Mouse (Mus musculus) forebrain, embryonic 16.5 days (tissue): ENCODE results near the gene Pde5a. TPM values are rescaled to one million over a fixed set of nuclear protein-coding genes. Genes with fewer than 3 reads are reported as not detected.

Source experiments
- ATAC-seq: fragments of 200-750 bp; cut with Nextera tagmentation; 2 replicates; pipeline ENCODE4 v1.8.0; 2017; ENCODE audit warnings: mild to moderate bottlenecking, moderate library complexity
- H3K27ac ChIP-seq: fragments of 300-500 bp; sonication (generic); 2 replicates; pipeline ENCODE4 v1.5.1; 2014; ENCODE audit warnings: low read length, control low read depth
- H3K27me3 ChIP-seq: fragments of 300-500 bp; sonication (generic); replicated peaks from 2 replicates; pipeline ENCODE4 v1.6.1; 2014; ENCODE audit warnings: low read length; ENCODE audit not compliant: control insufficient read depth, insufficient read depth
- H3K36me3 ChIP-seq: fragments of 300-500 bp; sonication (generic); 2 replicates; pipeline ENCODE4 v1.6.1; 2014; ENCODE audit not compliant: control insufficient read depth, insufficient read depth
- H3K4me1 ChIP-seq: fragments of 300-500 bp; sonication (generic); replicated peaks from 2 replicates; pipeline ENCODE4 v1.6.1; 2014; ENCODE audit warnings: low read length; ENCODE audit not compliant: control insufficient read depth, insufficient read depth
- H3K4me2 ChIP-seq: fragments of 300-500 bp; sonication (generic); 2 replicates; pipeline ENCODE4 v1.6.1; 2014; ENCODE audit warnings: mild to moderate bottlenecking, low read length, control low read depth
- H3K4me3 ChIP-seq: fragments of 300-500 bp; sonication (generic); replicated peaks from 2 replicates; pipeline ENCODE4 v1.5.1; 2014; ENCODE audit warnings: mild to moderate bottlenecking, low read length, control low read depth
- H3K9ac ChIP-seq: fragments of 300-500 bp; sonication (generic); replicated peaks from 2 replicates; pipeline ENCODE4 v1.6.1; 2014; ENCODE audit warnings: low read depth, low read length, control low read depth
- H3K9me3 ChIP-seq: fragments of 300-500 bp; sonication (generic); 2 replicates; pipeline ENCODE4 v1.6.1; 2016; ENCODE audit warnings: low read length; ENCODE audit not compliant: control insufficient read depth
- WGBS: fragments of 180-500 bp; shearing (Covaris S2); extraction: QIAGEN DNeasy Blood & Tissue Kit; methylation state at CpG from one replicate; pipeline ENCODE4 v1.1.7; 2014; 5-methylcytosine and 5-hydroxymethylcytosine counted together
- polyA plus RNA-seq: library from polyadenylated mRNA; unstranded; fragments of >200 nt; fragmentation: Nextera tagmentation; extraction: Ambion mirVana; gene quantifications from 2 replicates; pipeline ENCODE4 v1.2.1, GENCODE M21; 2015

Gene Pde5a
- polyA plus RNA-seq, 1 experiment from 2014 or later, result 2.8 TPM

DNA sequence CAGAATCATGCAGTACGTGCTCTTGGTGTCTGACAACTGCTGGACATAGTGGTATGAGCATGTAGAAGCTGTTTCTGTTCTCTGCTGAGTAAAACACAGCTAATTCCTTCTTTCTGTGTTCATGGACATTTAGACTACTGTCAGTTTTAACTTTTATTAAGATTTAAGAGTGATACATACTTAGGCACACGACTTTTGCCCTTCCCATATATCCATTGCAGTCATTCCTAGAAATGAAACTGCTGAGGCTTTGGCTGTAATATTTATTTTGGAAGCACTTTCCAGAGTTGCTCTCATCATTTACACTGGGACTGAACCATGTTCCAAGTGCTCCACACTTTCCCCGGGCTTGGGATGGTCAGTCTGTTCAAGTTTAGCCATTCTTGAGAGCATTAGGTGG lies 18.6 kb upstream of the Pde5a start:
- H3K4me3 ChIP-seq, result no peak overlapping the region
- H3K9ac ChIP-seq, result no peak overlapping the region
- WGBS, result 87% methylated on average over 3 of the region's 3 CpGs
- H3K36me3 ChIP-seq, result no peaks in the 10 kb centered on the region
- no peak for ATAC-seq
- no peak overlapping the region for H3K27ac ChIP-seq
- no peaks in the 10 kb centered on the region for H3K9me3 ChIP-seq
- H3K27me3 ChIP-seq, result no peaks in the 10 kb centered on the region
- H3K4me1 ChIP-seq, result no peaks in the 10 kb centered on the region
- no peak overlapping the region for H3K4me2 ChIP-seq

DNA sequence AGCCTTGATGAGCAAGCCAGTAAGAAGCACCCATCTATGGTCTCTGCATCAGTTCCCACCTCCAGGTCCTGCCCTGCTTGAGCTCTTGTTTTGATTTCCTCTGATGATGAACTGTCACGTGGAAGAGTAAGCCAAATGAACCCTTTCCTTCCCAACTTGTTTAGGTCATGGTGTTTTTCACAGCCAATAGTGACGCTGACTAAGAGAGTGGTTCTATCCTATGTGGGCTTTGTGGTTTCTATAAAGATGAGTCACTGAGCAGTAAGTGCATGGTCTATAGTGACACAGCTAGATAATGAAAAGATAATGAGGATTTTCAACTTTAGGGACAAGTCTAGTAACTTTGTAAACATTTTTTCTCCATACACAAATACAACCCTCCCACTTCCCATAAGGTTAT lies 10.1 kb upstream of the Pde5a start:
- no peaks in the 10 kb centered on the region for H3K36me3 ChIP-seq
- 87% methylated on average over 2 of the region's 2 CpGs for WGBS
- H3K27ac ChIP-seq, result no peak overlapping the region
- H3K9me3 ChIP-seq, result no peaks in the 10 kb centered on the region
- H3K4me1 ChIP-seq, result no peaks in the 10 kb centered on the region
- no peak overlapping the region for H3K4me2 ChIP-seq
- no peak overlapping the region for H3K9ac ChIP-seq
- no peaks in the 10 kb centered on the region for H3K27me3 ChIP-seq
- no peak overlapping the region for H3K4me3 ChIP-seq
- no peak for ATAC-seq

DNA sequence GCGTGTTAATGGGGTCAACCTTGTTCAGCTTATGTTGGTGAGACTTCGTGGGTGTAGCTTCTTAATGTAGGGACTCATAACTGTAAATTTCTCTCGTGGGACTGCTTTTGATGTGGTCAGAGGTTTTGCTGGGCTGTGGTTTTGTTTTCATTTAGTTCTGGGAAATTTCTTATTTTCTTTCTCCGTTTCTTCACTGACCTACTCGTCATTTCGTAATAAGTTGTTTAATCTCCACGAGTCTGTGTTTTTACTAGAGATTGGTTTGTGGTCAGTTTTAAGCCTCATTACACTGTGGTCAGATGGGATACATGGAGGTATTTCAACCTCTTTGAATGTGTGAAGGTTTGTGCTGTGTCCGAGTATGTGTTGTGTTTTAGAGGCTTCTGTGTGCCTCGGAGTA lies 7.2 kb upstream of the Pde5a start:
- Histone ChIP-seq H3K27ac (no peak overlapping the region), H3K27me3 (no peaks in the 10 kb centered on the region)

DNA sequence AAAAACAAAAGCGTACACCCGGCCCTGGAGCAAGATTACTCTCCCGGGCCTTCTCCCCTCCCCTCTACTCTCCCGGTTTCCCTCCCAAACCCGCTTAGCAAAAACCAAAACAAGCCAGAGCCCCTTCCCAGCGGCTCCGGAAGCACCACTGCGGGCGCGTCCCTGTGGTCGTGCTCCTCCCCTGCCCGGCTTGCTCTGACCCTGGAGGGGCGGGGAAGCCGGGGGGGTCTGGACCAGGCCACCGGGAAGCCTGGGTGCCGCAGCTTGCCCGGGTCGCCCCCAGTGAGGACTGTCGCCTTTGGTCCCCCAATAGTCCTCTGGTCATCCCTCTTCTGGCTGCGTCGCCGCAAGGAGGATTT lies 833 bp downstream of the Pde5a start:
- Histone ChIP-seq H3K27me3 (no peaks in the 10 kb centered on the region), H3K4me2 (peak overlapping the region; percentile 95), H3K4me3 (peak overlapping the region; percentile 77), H3K27ac (peak overlapping the region; percentile 87), H3K9me3 (no peaks in the 10 kb centered on the region), H3K36me3 (no peaks in the 10 kb centered on the region), H3K4me1 (peaks cover 11% of the 10 kb centered on the region), H3K9ac (peak overlapping the region; percentile 95)
- peak; percentile 65 for ATAC-seq
- under 1% methylated on average over 21 of the region's 22 CpGs for WGBS

More for the DNA sequence above, 7.2 kb upstream of the Pde5a start:
- Histone ChIP-seq H3K4me1 (no peaks in the 10 kb centered on the region), H3K36me3 (no peaks in the 10 kb centered on the region), H3K9ac (no peak overlapping the region), H3K4me3 (no peak overlapping the region), H3K9me3 (no peaks in the 10 kb centered on the region), H3K4me2 (no peak overlapping the region)
- WGBS, result 85% methylated on average over 9 of the region's 9 CpGs
- ATAC-seq, result no peak

DNA sequence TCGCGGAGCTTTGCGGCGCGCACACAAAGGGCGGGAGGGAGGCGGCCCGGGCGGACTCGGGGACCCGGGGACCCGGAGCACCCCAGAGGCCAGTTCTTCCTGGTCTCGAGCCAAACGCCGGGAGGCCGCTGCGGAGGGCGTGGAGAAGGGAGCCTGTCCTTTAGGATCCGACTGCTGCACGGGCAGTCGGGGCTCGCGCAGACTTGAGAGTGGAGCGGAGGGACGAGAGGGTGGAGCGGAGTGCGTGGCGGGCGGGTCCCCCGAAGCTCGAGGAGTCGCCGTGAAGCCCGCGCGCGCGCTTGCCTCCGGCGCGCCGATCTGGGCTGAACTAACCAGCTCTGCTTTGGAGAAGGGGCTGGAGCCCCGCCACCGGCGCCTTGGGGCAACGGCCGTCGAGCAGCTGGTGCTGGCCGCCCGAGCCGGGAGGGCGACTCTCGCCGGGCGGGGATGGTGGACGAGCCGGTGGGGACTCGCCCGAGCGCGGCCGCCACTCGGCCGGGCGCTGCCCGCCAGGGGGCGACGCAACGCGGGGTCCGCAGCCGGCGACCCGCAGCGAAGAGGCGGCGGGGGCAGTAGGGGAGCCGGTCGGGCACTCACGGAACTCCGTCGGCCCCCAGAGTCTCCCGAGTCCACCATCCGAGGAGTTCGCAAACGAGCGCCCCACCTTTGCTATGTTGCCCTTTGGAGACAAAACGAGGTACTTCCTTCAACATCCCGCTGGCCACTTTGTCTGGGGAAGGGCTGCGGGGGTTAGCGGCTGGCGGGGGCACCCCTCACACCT lies 1.4 kb downstream of the Pde5a start:
- Histone ChIP-seq H3K4me2 (peak overlapping the region; percentile 95), H3K4me1 (peaks cover 11% of the 10 kb centered on the region), H3K9me3 (no peaks in the 10 kb centered on the region), H3K9ac (peak overlapping the region; percentile 95), H3K36me3 (no peaks in the 10 kb centered on the region), H3K4me3 (peak overlapping the region; percentile 77), H3K27ac (peak overlapping the region; percentile 87), H3K27me3 (no peaks in the 10 kb centered on the region)
- ATAC-seq, result peak; percentile 83
- under 1% methylated on average over 86 of the region's 92 CpGs for WGBS

DNA sequence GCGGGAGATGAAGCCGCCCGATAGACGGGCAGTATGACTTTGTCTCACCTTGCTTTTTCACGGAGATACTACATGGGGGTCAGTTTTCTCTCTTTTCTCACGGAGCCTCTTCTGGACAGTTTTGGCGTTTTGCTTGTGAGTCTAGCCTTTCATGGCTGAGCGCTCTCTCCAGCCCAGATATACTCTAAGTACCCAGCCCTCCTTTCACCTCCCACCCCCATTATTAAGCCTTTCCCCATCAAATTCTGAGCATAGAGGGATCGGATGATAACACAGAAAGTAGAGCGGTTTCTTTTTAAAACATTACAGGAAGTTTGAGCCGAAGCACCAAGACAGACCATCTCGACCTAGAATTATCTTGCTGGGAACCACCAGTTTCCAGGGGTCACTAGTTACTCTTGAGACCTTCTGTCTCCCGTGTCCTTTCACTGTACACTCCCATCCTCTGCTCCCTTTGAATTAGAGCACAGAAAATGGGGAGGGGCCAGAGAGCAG lies 2.0 kb downstream of the Pde5a start:
- ATAC-seq, result peak; percentile 1; the same call in 1 of the 2 replicates
- Histone ChIP-seq H3K36me3 (no peaks in the 10 kb centered on the region), H3K27ac (peak overlapping the region; percentile 87), H3K4me3 (peak overlapping the region; percentile 77), H3K9ac (peak overlapping the region; percentile 95), H3K27me3 (no peaks in the 10 kb centered on the region), H3K4me1 (peaks cover 11% of the 10 kb centered on the region), H3K4me2 (peak overlapping the region; percentile 95), H3K9me3 (no peaks in the 10 kb centered on the region)
- WGBS, result 2% methylated on average over 13 of the region's 13 CpGs

DNA sequence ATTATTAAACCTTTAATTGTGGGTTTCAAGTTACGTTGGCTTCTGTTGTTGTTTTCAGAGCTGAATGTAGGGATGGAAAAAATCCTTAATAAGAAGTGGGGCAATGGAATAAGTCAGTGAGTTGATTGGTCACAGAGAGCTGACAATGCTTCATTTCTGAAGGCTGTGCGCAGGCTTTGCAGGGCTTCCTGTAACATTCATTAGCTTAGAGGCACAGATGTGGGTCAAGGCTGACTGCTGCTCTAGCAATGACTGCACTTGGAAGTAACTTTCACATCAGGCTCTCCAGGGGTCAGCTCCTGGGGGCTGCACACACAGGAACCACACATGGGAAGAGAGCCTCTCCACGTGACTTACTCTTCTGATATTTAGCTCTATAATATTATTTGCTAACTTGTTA lies 5.1 kb downstream of the Pde5a start:
- Histone ChIP-seq H3K9me3 (no peaks in the 10 kb centered on the region), H3K4me3 (no peak overlapping the region), H3K4me2 (no peak overlapping the region), H3K27ac (no peak overlapping the region), H3K36me3 (no peaks in the 10 kb centered on the region), H3K4me1 (peaks cover 9% of the 10 kb centered on the region), H3K27me3 (no peaks in the 10 kb centered on the region), H3K9ac (no peak overlapping the region)
- WGBS, result 65% methylated on average over 3 of the region's 3 CpGs
- ATAC-seq, result no peak

DNA sequence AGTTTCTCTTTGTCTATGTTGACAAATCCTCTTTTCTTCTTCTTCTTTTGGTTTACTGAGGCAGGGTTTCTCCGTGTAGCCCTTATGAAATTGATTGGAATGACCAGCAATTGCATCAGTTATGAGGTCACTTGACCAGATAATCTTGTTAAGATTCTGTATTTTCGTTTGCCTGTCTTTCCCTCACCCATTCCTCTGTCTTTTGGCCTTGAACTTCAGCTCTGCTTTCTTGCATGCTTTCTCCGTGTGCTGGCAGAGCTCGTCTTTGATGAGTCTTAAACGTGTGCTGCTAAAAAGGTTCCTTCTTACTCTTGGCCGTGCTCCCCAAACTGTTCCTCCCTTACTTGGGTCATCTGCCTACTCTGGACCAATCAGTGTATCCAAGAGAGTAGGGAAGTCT lies 5.6 kb downstream of the Pde5a start:
- 72% methylated on average over 6 of the region's 6 CpGs for WGBS
- ATAC-seq, result no peak

DNA sequence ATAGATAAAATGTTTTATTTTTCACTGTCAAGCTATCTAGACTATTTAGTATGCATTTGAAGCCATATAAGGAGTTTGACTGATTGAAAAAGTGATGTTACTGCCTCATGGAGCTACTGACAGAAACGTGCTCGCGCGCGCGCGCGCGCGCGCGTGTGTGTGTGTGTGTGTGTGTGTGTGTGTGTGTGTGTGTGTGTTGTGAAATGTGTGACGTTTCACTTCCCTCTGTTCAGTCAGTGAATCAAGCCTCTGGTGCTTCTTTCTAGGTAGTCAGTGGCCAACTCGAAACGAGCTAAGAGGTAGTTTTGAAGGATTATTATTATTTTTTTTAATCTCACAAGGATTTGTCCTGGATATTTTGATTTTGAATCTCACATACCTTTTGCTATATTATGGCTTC lies 10.7 kb downstream of the Pde5a start:
- Histone ChIP-seq H3K4me2 (no peak overlapping the region), H3K27me3 (no peaks in the 10 kb centered on the region), H3K4me1 (no peaks in the 10 kb centered on the region), H3K36me3 (no peaks in the 10 kb centered on the region), H3K27ac (no peak overlapping the region), H3K4me3 (no peak overlapping the region), H3K9me3 (no peaks in the 10 kb centered on the region), H3K9ac (no peak overlapping the region)
- 97% methylated on average over 15 of the region's 15 CpGs for WGBS
- no peak for ATAC-seq

More for the DNA sequence above, 5.6 kb downstream of the Pde5a start:
- H3K4me1 ChIP-seq, result peaks cover 8% of the 10 kb centered on the region
- H3K36me3 ChIP-seq, result no peaks in the 10 kb centered on the region
- no peaks in the 10 kb centered on the region for H3K27me3 ChIP-seq
- H3K27ac ChIP-seq, result no peak overlapping the region
- no peak overlapping the region for H3K4me3 ChIP-seq
- H3K9ac ChIP-seq, result no peak overlapping the region
- H3K9me3 ChIP-seq, result no peaks in the 10 kb centered on the region
- no peak overlapping the region for H3K4me2 ChIP-seq
